Mouse (Mus musculus) embryonic fibroblast, embryonic 13.5 days (primary cell): ENCODE results near the gene Serac1.

Experiments used
- CTCF ChIP-seq: IDR thresholded peaks from 2 replicates; pipeline ENCODE4 v1.5.1; 2011; ENCODE audit warnings: mild to moderate bottlenecking, control low read depth, low read length, moderate library complexity, borderline replicate concordance; ENCODE audit not compliant: insufficient read depth
- POLR2A ChIP-seq: IDR thresholded peaks from 2 replicates; pipeline ENCODE4 v1.6.1; 2011; ENCODE audit warnings: low read depth, mild to moderate bottlenecking, control low read depth, low read length, moderate library complexity

GRCm38 (mm10) chr17:6017268-6017667 is 62.3 kb downstream of the Serac1 start:
- TF ChIP-seq CTCF (no peak), POLR2A (no peak)
